Mouse (Mus musculus) lung, postnatal 36 days (tissue): ENCODE data around the gene Emsy.

Experiments
- DNase-seq: peaks from one replicate; pipeline ENCODE4 v3.0.0; 2022; ENCODE audit warnings: mixed read lengths

Gene Emsy

DNA sequence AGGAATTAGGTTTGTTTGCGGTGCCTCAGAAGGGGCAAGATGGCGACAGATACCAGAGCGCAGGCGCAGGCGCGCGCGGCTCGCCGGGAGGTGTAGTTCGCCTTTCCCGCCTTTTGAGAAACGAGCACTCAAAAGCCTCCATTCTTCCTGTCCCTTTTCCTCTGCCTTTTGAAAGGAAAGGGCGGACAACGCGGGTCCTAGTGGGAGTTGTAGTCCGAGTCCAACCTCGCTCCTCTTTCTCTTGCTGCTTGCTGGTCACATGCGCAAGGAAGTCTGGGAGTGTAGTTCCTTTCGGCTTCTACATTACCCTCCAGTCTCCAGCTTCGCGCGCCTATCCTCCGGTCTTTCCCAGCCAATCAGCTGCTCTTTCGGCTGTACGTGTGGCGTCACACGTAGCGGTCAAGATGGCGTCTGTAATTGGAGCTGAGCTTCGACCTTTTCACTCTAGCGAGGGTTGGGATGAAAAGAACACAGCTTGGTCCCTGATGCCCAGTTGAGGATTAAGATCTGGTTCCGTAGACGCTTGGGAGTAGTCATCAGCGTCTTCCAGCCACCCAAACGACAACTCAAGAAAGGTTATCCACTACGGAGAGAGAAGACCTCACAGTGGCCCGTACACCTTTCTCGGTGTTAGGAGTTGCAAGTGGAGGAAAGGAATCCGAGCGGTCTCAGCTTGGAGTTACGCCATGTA lies at the start of gene Emsy:
Emsy (minus strand) TSS at position 253 of the 691 bp plus-strand sequence.
- peak; percentile 97 for DNase-seq

GRCm38 (mm10) chr7:98704276-98704675 lies 47.7 kb upstream of the Emsy start:
- no peak for DNase-seq

DNA sequence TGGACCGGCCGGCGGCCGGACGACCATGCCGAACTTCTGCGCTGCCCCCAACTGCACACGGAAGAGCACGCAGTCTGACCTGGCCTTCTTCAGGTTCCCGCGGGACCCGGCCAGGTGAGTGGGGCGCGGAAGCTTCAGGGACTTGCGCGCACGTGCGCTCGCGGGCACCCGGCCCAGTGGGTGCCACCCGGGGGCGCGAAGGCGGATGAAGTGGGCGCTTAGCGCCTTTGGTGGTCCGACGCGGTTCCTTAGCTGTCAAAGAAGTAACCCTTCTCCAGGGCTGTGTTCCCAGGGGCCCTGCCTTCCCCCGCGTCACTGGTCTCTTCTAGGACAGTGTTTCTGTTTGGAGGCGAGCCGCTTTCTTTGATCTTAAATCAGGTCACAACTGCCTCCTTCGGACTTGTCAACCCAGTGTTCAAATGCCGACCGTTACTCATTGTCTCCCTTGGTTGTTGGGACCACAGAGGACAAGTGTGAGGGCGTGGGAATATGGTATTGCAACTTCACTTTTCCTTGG lies 46.8 kb upstream of the Emsy start:
- DNase-seq: peak; percentile 30

GRCm38 (mm10) chr7:98702283-98703240 lies 46.0 kb upstream of the Emsy start, which contains the start of gene Thap12:
Gene Thap12, plus strand, starts transcription at chr7:98703103.
- peak; percentile 99 for DNase-seq

DNA sequence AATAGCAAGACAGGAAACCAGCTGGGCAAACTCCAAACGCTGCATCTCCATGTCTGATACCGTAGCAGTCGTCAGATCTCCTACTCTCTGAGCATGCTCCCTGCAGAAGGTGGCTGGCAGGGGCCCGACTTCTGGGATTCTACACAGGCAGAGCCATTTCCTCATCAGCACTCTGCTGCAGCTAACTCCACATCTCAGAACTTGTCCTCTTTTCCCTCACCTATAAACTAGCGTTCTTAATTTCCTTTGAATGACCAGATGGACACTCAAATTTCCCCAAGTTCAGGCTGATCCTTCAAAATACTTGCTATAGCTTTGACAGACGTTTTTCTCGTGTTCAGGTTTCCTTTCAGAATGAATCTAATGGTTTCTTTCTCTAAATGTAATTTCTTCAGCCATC lies 45.2 kb upstream of the Emsy start:
- no peak for DNase-seq

GRCm38 (mm10) chr7:98698590-98698989 lies 42.0 kb upstream of the Emsy start:
- no peak for DNase-seq

DNA sequence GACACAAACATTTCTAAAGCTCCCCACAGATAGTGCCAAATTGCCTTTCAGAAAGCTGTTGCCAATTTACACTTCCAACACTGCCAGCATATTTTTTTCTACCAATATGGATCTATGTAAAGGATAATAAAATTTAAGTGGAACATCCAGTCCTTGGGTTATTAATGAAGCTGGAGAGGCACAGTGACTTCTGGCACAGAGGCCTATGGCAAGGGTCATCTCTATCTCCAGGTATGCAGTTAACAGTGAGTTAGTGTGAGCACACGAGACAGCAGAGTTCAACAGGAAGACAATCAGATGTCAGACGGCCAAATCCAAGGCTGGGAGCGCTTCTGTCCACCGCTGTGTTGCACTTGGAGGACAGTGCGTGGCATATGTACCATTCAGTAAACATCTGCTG lies 41.5 kb upstream of the Emsy start:
- no peak for DNase-seq

DNA sequence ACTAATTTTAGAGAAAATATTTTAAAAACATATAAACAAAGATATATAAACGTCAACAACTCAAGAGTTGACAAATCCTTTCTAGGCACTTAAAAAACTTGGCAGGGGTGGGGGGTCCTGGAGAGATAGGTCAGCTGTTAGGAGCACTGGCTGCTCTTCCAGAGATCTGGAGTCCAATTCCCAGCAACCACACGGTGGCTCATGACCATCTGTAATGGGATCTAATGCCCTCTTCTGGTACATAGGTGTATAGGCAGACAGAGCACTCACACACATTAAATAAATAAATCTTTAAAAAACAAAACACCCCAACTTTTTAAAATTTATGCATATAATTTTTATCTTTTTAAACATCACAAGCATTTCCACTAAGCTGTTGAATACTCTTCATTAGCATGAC lies 40.9 kb upstream of the Emsy start:
- peak; percentile 54 for DNase-seq

GRCm38 (mm10) chr7:98694046-98694445 lies 37.5 kb upstream of the Emsy start:
- peak; percentile 76 for DNase-seq

DNA sequence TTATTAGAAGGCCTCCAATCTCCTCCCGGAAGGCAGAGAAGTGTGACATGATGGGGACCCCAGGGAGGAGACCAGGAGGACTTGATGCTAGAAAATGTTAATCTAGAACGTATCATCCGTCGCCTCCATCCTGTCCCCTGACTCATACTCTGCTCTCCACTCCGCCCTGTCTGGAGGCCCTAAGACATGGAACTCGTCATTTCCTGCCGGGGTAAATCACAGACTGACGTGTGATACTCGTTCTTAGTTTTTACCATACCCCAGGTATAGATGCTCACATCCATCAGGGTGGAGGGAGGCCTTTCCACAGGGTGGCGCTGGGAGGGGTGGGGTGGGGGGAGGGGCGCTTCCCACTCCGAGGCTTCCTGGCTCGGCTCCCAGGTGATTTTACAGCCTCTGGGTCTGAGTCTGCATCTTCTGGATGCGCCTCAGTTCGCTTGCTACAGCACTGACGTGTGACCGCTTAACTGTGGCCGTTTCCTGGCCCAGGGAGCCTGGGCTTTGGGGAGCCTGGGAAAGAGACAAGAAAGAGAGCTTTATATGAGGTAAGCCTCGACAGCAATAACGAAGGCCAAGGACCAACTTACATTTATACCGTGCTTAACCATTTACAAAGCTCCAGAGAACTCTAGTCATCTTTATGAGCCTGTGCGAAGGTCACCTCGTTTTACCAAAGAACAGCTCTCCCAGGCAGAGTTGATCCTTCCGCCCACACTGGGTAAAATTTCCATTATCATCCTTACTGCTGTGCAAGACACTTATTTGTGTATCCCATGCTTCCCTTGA lies 36.4 kb upstream of the Emsy start:
- peak; percentile 26 for DNase-seq

- DNase-seq: peak; percentile 54
These were observed 34.2 kb upstream of the Emsy start for GRCm38 (mm10) chr7:98690831-98691230.

DNA sequence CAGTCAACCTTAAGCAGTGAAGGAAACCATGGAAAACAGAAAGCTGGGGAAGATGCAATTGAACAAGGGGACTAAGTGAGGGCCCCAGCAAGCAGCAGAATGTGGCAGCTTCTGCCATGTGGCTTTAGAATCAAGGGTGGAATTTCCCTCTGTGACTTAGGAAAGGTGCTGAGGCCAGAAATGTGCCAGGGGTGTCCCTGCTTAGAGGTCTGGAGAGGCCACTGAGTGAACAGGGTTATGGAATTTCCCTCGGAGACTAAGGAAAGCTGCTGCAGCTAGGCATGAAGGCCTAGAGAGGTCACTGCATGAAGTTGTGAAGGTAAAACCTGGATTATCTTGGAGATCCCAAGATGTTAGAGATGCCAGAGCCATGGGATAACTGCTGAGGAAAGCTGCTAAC lies 33.5 kb upstream of the Emsy start:
- no peak for DNase-seq

DNA sequence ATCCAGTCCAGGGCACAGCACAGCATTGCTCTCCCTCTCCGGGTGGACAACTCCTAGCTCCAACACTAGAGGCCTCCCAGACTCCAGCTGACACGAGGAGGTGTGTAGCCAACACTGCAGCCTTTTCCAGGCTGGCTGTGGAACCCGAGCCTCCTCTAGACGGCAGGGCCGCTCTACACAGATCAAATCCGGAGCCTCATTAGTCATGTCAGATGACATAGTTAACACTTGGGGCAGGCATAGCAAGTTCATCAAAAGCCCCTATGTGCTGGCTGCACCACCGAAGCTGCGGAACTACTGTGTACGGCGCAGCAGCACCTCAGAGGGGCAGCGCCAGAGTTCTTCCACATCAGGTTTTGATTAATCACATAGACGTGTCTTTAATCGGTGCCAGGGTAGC lies 29.3 kb upstream of the Emsy start:
- DNase-seq: no peak

DNA sequence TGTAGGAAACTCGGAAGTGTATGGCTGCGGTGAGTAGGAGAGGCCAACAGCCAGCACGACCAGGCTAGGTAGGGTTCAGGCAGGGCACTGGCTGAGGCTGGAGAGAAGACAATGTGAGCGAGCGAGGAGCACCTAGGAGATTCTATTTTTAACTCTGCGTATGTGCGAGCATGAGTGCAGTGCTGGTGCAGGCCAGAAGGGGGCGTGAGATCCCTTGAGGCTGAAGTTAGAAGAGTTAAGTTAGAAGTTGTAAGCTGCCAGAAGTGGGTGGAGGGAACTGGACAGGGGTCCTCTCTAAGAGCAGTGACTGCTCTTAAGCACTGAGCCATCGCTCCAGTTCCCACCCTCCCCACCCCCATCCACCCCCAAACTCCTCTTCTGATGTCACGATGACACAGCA lies 26.2 kb upstream of the Emsy start:
- DNase-seq: no peak

- DNase-seq: no peak
These were observed 24.1 kb upstream of the Emsy start for GRCm38 (mm10) chr7:98680691-98681090.

DNA sequence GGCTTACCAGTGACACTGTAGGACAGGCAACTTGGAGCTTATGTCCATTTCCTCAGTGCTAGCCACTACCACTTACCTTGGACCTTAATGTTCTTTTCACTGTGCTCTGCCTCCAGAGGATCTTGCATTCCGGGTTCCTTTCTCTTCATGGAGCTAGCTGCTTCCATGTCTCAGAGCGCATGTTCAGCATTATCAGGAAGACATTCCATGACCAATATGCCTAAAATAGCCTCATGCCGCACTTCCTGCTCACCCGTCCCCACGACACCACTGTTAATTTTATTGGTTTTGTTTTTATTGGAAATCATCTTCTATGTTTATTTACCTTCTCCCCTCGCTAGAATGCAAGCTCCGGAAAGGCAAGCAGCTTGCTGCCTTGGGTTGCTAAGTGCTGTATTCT lies 21.9 kb upstream of the Emsy start:
- no peak for DNase-seq

- DNase-seq: no peak
These were observed 20.9 kb upstream of the Emsy start for GRCm38 (mm10) chr7:98677511-98677910.

DNA sequence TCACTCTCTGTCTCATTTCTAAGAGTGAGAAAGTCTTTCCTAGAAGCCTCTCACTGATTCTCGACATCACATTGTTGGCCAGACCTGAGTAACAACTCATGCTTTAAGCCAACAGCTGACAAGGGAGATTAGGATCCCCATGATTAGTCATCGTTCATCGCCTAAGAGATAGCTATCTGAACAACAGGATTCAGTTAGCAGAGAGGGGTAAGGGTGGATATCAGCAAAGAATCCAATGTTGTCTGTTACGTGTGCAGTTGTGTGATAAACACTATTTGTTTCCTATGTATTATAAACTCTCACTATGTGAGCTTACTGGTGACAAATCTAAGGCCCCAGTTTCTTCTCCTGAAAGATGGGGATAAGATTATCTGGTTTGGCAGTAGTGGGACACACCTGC lies 17.8 kb upstream of the Emsy start:
- DNase-seq: no peak

GRCm38 (mm10) chr7:98672241-98672955 lies 15.8 kb upstream of the Emsy start:
- no peak for DNase-seq

DNA sequence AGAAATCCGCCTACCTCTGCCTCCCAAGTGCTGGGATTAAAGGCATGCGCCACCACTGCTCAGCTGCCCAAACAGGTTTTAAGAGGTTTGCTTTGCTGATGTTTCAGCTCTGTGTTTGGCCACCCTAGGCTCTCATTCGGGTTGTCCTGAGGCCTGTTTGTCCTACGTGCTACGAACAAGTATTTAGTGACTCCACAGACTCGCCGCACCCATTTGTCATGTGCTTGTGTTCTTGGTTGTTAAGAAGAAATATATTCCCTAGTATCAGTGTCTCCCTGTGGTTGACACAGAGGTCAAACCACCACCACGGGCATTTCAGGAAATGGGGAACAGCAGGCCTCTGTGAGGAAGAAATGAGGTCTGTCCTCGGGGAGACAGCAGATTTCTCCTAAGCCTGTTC lies 14.8 kb upstream of the Emsy start:
- peak; percentile 59 for DNase-seq

DNA sequence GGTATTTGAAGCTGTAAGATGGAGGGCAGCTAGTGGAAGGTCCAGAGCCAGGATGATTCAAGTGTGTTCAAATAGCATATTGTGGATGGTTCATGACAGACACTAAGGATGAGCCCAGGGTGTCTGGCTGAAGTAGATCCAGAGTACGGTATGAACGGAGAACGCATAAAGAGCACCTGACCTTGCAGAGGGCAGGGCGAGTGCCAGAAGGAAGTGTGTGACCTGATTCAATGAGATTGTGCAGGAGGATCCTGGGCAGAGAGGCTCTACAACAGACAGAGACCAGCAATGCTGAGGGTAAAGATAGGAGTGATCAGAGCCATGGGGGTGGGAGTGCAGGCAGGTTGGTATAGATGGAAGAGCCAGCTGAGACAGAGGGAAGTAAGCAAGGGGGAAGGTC lies 14.2 kb upstream of the Emsy start:
- DNase-seq: no peak
